Mouse (Mus musculus): ENCODE measurements at regions not wholly inside any gene's neighbourhood (a gene's known extent, or its start where the extent isn't known, plus 50 kb on each side); places are given as distances from the start of the nearest gene placed in this dataset.

- no peak for TF ChIP-seq CTCF (conservative IDR thresholded peaks at IDR 0.05; ENCODE audit: low read length)
- no peak for TF ChIP-seq NANOG (IDR thresholded peaks at IDR 0.05; ENCODE audit: borderline replicate concordance, low read length)
These were observed 69.0 kb upstream of the Fndc3a start for GRCm38 (mm10) chr14:72778756-72779155.

Measured in E14TG2a.4 (cell line).